Mouse (Mus musculus) liver, embryonic 13.5 days (tissue): ENCODE results near the gene Atp5g3. TPM values are rescaled to one million over a fixed set of nuclear protein-coding genes. Genes with fewer than 3 reads are reported as not detected.
"Not testable (repeated sequence)": the region's sequence is repeated elsewhere in the genome, so short reads cannot be mapped to it uniquely, and the experiment has no call there.

Experiments used
- ATAC-seq: fragments of 200-750 bp; cut with Nextera tagmentation; 2 replicates; pipeline ENCODE4 v1.8.0; 2017; ENCODE audit warnings: low read depth, mild to moderate bottlenecking, moderate number of reproducible peaks, moderate library complexity
- DNase-seq: peaks from one replicate; pipeline ENCODE4 v3.0.0; 2022
- H3K27ac ChIP-seq: fragments of 300-500 bp; sonication (generic); 2 replicates; pipeline ENCODE4 v1.5.1; 2015; ENCODE audit warnings: moderate library complexity, mild to moderate bottlenecking, inconsistent platforms
- H3K27me3 ChIP-seq: fragments of 300-500 bp; sonication (generic); 2 replicates; pipeline ENCODE4 v1.6.1; 2015; ENCODE audit warnings: mild to moderate bottlenecking, inconsistent platforms
- H3K36me3 ChIP-seq: fragments of 300-500 bp; sonication (generic); 2 replicates; pipeline ENCODE4 v1.6.1; 2015; ENCODE audit warnings: mild to moderate bottlenecking, inconsistent platforms
- H3K4me1 ChIP-seq: fragments of 300-500 bp; sonication (generic); replicated peaks from 2 replicates; pipeline ENCODE4 v1.6.1; 2015; ENCODE audit warnings: inconsistent platforms
- H3K4me2 ChIP-seq: fragments of 300-500 bp; sonication (generic); 2 replicates; pipeline ENCODE4 v1.6.1; 2015; ENCODE audit warnings: inconsistent platforms, mild to moderate bottlenecking, moderate library complexity
- H3K4me3 ChIP-seq: fragments of 300-500 bp; sonication (generic); replicated peaks from 2 replicates; pipeline ENCODE4 v1.5.1; 2015; ENCODE audit warnings: mild to moderate bottlenecking, inconsistent platforms
- H3K9ac ChIP-seq: fragments of 300-500 bp; sonication (generic); 2 replicates; pipeline ENCODE4 v1.6.1; 2015; ENCODE audit warnings: mild to moderate bottlenecking, inconsistent platforms
- H3K9me3 ChIP-seq: fragments of 300-500 bp; sonication (generic); replicated peaks from 2 replicates; pipeline ENCODE4 v1.6.1; 2016; ENCODE audit warnings: inconsistent platforms
- WGBS: fragments of 180-500 bp; shearing (Covaris S2); methylation state at CpG from one replicate; pipeline ENCODE4 v1.1.7; 2015; ENCODE audit not compliant: insufficient replicate concordance; 5-methylcytosine and 5-hydroxymethylcytosine counted together
- polyA plus RNA-seq: library from polyadenylated mRNA; unstranded; fragments of >200 nt; fragmentation: Nextera tagmentation; extraction: Ambion mirVana; gene quantifications from 2 replicates; pipeline ENCODE4 v1.2.1, GENCODE M21; 2015

The Atp5g3 gene
- polyA plus RNA-seq, 1 experiment from 2014 or later = 919 TPM

GRCm38 (mm10) chr2:73925539-73925938 lies 14.4 kb upstream of the Atp5g3 start:
- Histone ChIP-seq H3K4me2 (no peak overlapping the region), H3K9ac (no peak overlapping the region), H3K27ac (no peak overlapping the region), H3K4me3 (no peak overlapping the region), H3K4me1 (no peaks in the 10 kb centered on the region), H3K27me3 (no peaks in the 10 kb centered on the region), H3K36me3 (no peaks in the 10 kb centered on the region), H3K9me3 (no peaks in the 10 kb centered on the region)
- WGBS = 50% methylated on average over 3 of the region's 3 CpGs
- DNase-seq (no peak), ATAC-seq (no peak)

GRCm38 (mm10) chr2:73925089-73925488 lies 14.0 kb upstream of the Atp5g3 start:
- ATAC-seq (no peak), DNase-seq (no peak)
- H3K4me1 ChIP-seq = no peaks in the 10 kb centered on the region
- H3K4me2 ChIP-seq = no peak overlapping the region
- H3K9ac ChIP-seq = no peak overlapping the region
- no peaks in the 10 kb centered on the region for H3K9me3 ChIP-seq
- no peaks in the 10 kb centered on the region for H3K36me3 ChIP-seq
- no peak overlapping the region for H3K4me3 ChIP-seq
- no peak overlapping the region for H3K27ac ChIP-seq
- H3K27me3 ChIP-seq = no peaks in the 10 kb centered on the region
- WGBS = 35% methylated on average over 5 of the region's 5 CpGs

GRCm38 (mm10) chr2:73919642-73920041 lies 8.5 kb upstream of the Atp5g3 start:
- ATAC-seq (no peak), DNase-seq (no peak)
- no peak overlapping the region for H3K27ac ChIP-seq
- no peak overlapping the region for H3K9ac ChIP-seq
- 59% methylated on average over 7 of the region's 7 CpGs for WGBS
- H3K4me1 ChIP-seq = no peaks in the 10 kb centered on the region
- no peak overlapping the region for H3K4me3 ChIP-seq
- H3K9me3 ChIP-seq = no peaks in the 10 kb centered on the region
- no peak overlapping the region for H3K4me2 ChIP-seq
- H3K36me3 ChIP-seq = no peaks in the 10 kb centered on the region
- H3K27me3 ChIP-seq = 0 out of 2 replicates have a peak, but pooled peaks cover 3% of the 10 kb centered on the region

GRCm38 (mm10) chr2:73912264-73912663 lies 1.1 kb upstream of the Atp5g3 start:
- no peak for ATAC-seq
- H3K4me1 ChIP-seq = peaks cover 29% of the 10 kb centered on the region
- peak overlapping the region; percentile 97; the same call in 1 of the 2 replicates for H3K4me3 ChIP-seq
- H3K27me3 ChIP-seq = 0 out of 2 replicates have a peak, but pooled peaks cover 3% of the 10 kb centered on the region
- WGBS = 34% methylated on average over 3 of the region's 3 CpGs
- H3K9ac ChIP-seq = 0 out of 2 replicates have a peak overlapping the region, but pooled peaks have one; percentile 99
- no peak for DNase-seq
- peak overlapping the region; percentile 87 for H3K4me2 ChIP-seq
- H3K27ac ChIP-seq = 0 out of 2 replicates have a peak overlapping the region, but pooled peaks have one; percentile 82
- H3K9me3 ChIP-seq = no peaks in the 10 kb centered on the region
- peaks cover 20% of the 10 kb centered on the region for H3K36me3 ChIP-seq

- under 1% methylated on average over 49 of the region's 50 CpGs for WGBS
- peak; percentile 65 for ATAC-seq
- H3K4me3 ChIP-seq = peak overlapping the region; percentile 97
- peak overlapping the region; percentile 87 for H3K4me2 ChIP-seq
- H3K9ac ChIP-seq = peak overlapping the region; percentile 99
- 0 out of 2 replicates have a peak, but pooled peaks cover under 1% of the 10 kb centered on the region for H3K27me3 ChIP-seq
- H3K27ac ChIP-seq = peak overlapping the region; percentile 94
- peaks cover 29% of the 10 kb centered on the region for H3K4me1 ChIP-seq
- H3K36me3 ChIP-seq = peaks cover 30% of the 10 kb centered on the region
- H3K9me3 ChIP-seq = no peaks in the 10 kb centered on the region
- peak; percentile 48 for DNase-seq
These were observed 453 bp downstream of the Atp5g3 start for GRCm38 (mm10) chr2:73910571-73911174.

GRCm38 (mm10) chr2:73909116-73909515 lies 2.0 kb downstream of the Atp5g3 start:
- H3K9ac ChIP-seq = no peak overlapping the region
- H3K9me3 ChIP-seq = no peaks in the 10 kb centered on the region
- peaks cover 35% of the 10 kb centered on the region for H3K36me3 ChIP-seq
- peak overlapping the region; percentile 4; the same call in 1 of the 2 replicates for H3K4me3 ChIP-seq
- WGBS = 68% methylated on average over 2 of the region's 2 CpGs
- ATAC-seq (no peak), DNase-seq (no peak)
- H3K27ac ChIP-seq = no peak overlapping the region
- peak overlapping the region; percentile 19; the same call in 1 of the 2 replicates for H3K4me2 ChIP-seq
- H3K27me3 ChIP-seq = no peaks in the 10 kb centered on the region
- peaks cover 42% of the 10 kb centered on the region for H3K4me1 ChIP-seq

GRCm38 (mm10) chr2:73904679-73905078 lies 6.4 kb downstream of the Atp5g3 start:
- not testable (repeated sequence) for H3K9ac ChIP-seq, H3K9me3 ChIP-seq, H3K4me3 ChIP-seq, H3K27me3 ChIP-seq, H3K4me2 ChIP-seq
- ATAC-seq (peak; percentile 74; the same call in 1 of the 2 replicates), DNase-seq (peak; percentile 44)
- peaks cover 35% of the 10 kb centered on the region for H3K36me3 ChIP-seq
- H3K4me1 ChIP-seq = peaks cover 33% of the 10 kb centered on the region
- peak overlapping the region; percentile 13; the same call in 1 of the 2 replicates for H3K27ac ChIP-seq

- WGBS = 91% methylated on average over 2 of the region's 2 CpGs
- H3K4me1 ChIP-seq = peaks cover 23% of the 10 kb centered on the region
- DNase-seq = no peak
- H3K9ac ChIP-seq = no peak overlapping the region
- peaks cover 28% of the 10 kb centered on the region for H3K36me3 ChIP-seq
- no peak for ATAC-seq
- no peaks in the 10 kb centered on the region for H3K9me3 ChIP-seq
- H3K27me3 ChIP-seq = no peaks in the 10 kb centered on the region
- no peak overlapping the region for H3K27ac ChIP-seq
- H3K4me2 ChIP-seq = 0 out of 2 replicates have a peak overlapping the region, but pooled peaks have one; percentile 24
- H3K4me3 ChIP-seq = no peak overlapping the region
These were observed 7.6 kb downstream of the Atp5g3 start for GRCm38 (mm10) chr2:73903536-73903935.

GRCm38 (mm10) chr2:73902328-73902727 lies 8.8 kb downstream of the Atp5g3 start:
- not testable (repeated sequence) for H3K9me3 ChIP-seq, H3K4me3 ChIP-seq, H3K9ac ChIP-seq, H3K4me2 ChIP-seq, H3K27ac ChIP-seq, H3K27me3 ChIP-seq, ATAC-seq, DNase-seq
- peaks cover 22% of the 10 kb centered on the region for H3K4me1 ChIP-seq
- peaks cover 16% of the 10 kb centered on the region for H3K36me3 ChIP-seq
- 81% methylated on average over 3 of the region's 3 CpGs for WGBS

GRCm38 (mm10) chr2:73901169-73901568 lies 10.0 kb downstream of the Atp5g3 start:
- Histone ChIP-seq H3K4me3 (no peak overlapping the region), H3K27ac (no peak overlapping the region), H3K36me3 (peaks cover 5% of the 10 kb centered on the region; the same call in 1 of the 2 replicates), H3K4me1 (peaks cover 22% of the 10 kb centered on the region), H3K4me2 (no peak overlapping the region), H3K27me3 (no peaks in the 10 kb centered on the region), H3K9ac (no peak overlapping the region), H3K9me3 (no peaks in the 10 kb centered on the region)
- DNase-seq = no peak
- ATAC-seq = no peak

GRCm38 (mm10) chr2:73900364-73900763 lies 10.8 kb downstream of the Atp5g3 start:
- Histone ChIP-seq H3K27me3 (no peaks in the 10 kb centered on the region), H3K9ac (no peak overlapping the region), H3K9me3 (no peaks in the 10 kb centered on the region), H3K4me1 (peaks cover 19% of the 10 kb centered on the region), H3K36me3 (0 out of 2 replicates have a peak, but pooled peaks cover 5% of the 10 kb centered on the region), H3K27ac (no peak overlapping the region), H3K4me2 (no peak overlapping the region), H3K4me3 (no peak overlapping the region)
- ATAC-seq = no peak
- 44% methylated on average over 1 of the region's 1 CpGs for WGBS
- DNase-seq = no peak

- 62% methylated on average over 4 of the region's 4 CpGs for WGBS
- H3K9ac ChIP-seq, H3K4me3 ChIP-seq, H3K9me3 ChIP-seq, H3K4me1 ChIP-seq, H3K27ac ChIP-seq, H3K4me2 ChIP-seq, H3K36me3 ChIP-seq, H3K27me3 ChIP-seq, ATAC-seq, DNase-seq: not testable (repeated sequence)
These were observed 14.2 kb downstream of the Atp5g3 start for GRCm38 (mm10) chr2:73896919-73897318.
